Mouse (Mus musculus) heart, embryonic 13.5 days (tissue): ENCODE data around the gene Zfp955a. TPM values are rescaled to one million over a fixed set of nuclear protein-coding genes. Genes with fewer than 3 reads are reported as not detected.
A peak's percentile ranks its signal among the peaks of the same experiment; 100 is the strongest.
"Not testable (repeated sequence)": the region's sequence is repeated elsewhere in the genome, so short reads cannot be mapped to it uniquely, and the experiment has no call there.

ENCODE experiments used
- ATAC-seq: fragments of 200-750 bp; cut with Nextera tagmentation; 2 replicates; pipeline ENCODE4 v1.8.0; 2017; ENCODE audit warnings: moderate TSS enrichment; ENCODE audit not compliant: insufficient number of reproducible peaks, low FRiP score, low TSS enrichment; ENCODE audit errors: extremely low read depth
- H3K27ac ChIP-seq: fragments of 300-500 bp; sonication (generic); replicated peaks from 2 replicates; pipeline ENCODE4 v1.5.1; 2015; ENCODE audit warnings: moderate library complexity, mild to moderate bottlenecking, inconsistent platforms
- H3K27me3 ChIP-seq: fragments of 300-500 bp; sonication (generic); replicated peaks from 2 replicates; pipeline ENCODE4 v1.6.1; 2015; ENCODE audit warnings: mild to moderate bottlenecking, inconsistent platforms
- H3K36me3 ChIP-seq: fragments of 300-500 bp; sonication (generic); 2 replicates; pipeline ENCODE4 v1.6.1; 2015; ENCODE audit warnings: mild to moderate bottlenecking, inconsistent platforms
- H3K4me1 ChIP-seq: fragments of 300-500 bp; sonication (generic); 2 replicates; pipeline ENCODE4 v1.6.1; 2015; ENCODE audit warnings: inconsistent platforms
- H3K4me2 ChIP-seq: fragments of 300-500 bp; sonication (generic); 2 replicates; pipeline ENCODE4 v1.6.1; 2015; ENCODE audit warnings: inconsistent platforms, mild to moderate bottlenecking, moderate library complexity
- H3K4me3 ChIP-seq: fragments of 300-500 bp; sonication (generic); 2 replicates; pipeline ENCODE4 v1.5.1; 2015; ENCODE audit warnings: moderate library complexity, mild to moderate bottlenecking, inconsistent platforms
- H3K9ac ChIP-seq: fragments of 300-500 bp; sonication (generic); 2 replicates; pipeline ENCODE4 v1.6.1; 2015; ENCODE audit warnings: inconsistent platforms, mild to moderate bottlenecking, moderate library complexity
- H3K9me3 ChIP-seq: fragments of 300-500 bp; sonication (generic); 2 replicates; pipeline ENCODE4 v1.6.1; 2016; ENCODE audit warnings: inconsistent platforms
- WGBS: fragments of 180-500 bp; shearing (Covaris S2); methylation state at CpG from one replicate; pipeline ENCODE4 v1.1.7; 2015; ENCODE audit warnings: mixed read lengths; 5-methylcytosine and 5-hydroxymethylcytosine counted together
- polyA plus RNA-seq: library from polyadenylated mRNA; unstranded; fragments of >200 nt; fragmentation: Nextera tagmentation; extraction: Ambion mirVana; gene quantifications from 2 replicates; pipeline ENCODE4 v1.2.1, GENCODE M21; 2015

Zfp955a gene
- polyA plus RNA-seq: 11.8 and 12.2 TPM in 2 replicates

DNA sequence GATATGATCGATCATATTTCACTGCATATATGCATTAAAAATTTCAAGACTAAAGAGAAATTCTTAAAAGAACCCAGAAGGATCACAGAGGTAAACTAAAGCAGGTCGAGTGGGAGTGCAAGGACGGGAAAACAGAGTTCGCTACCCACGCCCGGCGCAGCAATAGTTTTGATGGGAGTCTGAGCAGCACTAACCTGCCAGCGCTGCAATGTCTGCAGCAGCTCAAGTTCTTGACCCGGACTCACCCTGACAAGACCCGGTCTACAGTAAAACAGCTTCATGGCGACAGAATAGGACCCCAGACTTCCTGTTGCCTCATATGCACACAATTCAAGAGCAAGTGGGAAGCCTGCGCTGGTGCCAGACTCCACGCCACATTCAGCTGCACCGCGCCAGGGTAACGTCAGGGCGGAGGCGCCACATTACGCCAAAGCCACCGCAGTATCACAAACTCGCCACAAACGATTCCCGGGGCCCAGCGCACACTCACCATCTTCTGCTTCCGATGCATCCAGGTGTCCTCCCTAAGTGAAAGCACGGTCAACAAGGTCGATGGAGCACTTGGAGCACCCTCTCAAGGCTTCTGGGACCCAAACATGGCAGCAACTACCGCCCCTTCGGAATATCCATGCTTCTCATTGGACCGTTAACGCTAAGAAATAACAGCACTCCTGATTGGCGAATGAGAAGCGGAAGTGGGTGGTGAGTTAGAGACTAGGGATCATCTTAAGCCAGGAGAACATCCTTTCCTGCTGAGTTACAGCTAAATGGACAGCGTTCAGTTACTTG lies at the start of gene Zfp955a:
Zfp955a (minus strand) TSS at position 616 of the 789 bp plus-strand sequence.
- Histone ChIP-seq H3K4me2 (peak within 1 kb of the TSS; percentile 49), H3K4me3 (peak within 1 kb of the TSS; percentile 27)
- not testable (repeated sequence) for H3K27me3 ChIP-seq, H3K36me3 ChIP-seq, H3K9ac ChIP-seq, H3K9me3 ChIP-seq, H3K27ac ChIP-seq, H3K4me1 ChIP-seq
- ATAC-seq: peak; percentile 77; the same call in 1 of the 2 replicates
- 44% methylated on average over 1 of the region's 34 CpGs for WGBS

DNA sequence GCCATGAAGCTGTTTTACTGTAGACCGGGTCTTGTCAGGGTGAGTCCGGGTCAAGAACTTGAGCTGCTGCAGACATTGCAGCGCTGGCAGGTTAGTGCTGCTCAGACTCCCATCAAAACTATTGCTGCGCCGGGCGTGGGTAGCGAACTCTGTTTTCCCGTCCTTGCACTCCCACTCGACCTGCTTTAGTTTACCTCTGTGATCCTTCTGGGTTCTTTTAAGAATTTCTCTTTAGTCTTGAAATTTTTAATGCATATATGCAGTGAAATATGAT lies 34.9 kb upstream of the Zfp955a start:
- peak overlapping the region; percentile 52; the same call in 1 of the 2 replicates for H3K4me2 ChIP-seq
- H3K9me3 ChIP-seq, H3K36me3 ChIP-seq, ATAC-seq, H3K9ac ChIP-seq, H3K27ac ChIP-seq, H3K27me3 ChIP-seq, H3K4me1 ChIP-seq: not testable (repeated sequence)
- no CpG with 5 or more reads among the region's 9 CpGs for WGBS
- peak overlapping the region; percentile 26 for H3K4me3 ChIP-seq

DNA sequence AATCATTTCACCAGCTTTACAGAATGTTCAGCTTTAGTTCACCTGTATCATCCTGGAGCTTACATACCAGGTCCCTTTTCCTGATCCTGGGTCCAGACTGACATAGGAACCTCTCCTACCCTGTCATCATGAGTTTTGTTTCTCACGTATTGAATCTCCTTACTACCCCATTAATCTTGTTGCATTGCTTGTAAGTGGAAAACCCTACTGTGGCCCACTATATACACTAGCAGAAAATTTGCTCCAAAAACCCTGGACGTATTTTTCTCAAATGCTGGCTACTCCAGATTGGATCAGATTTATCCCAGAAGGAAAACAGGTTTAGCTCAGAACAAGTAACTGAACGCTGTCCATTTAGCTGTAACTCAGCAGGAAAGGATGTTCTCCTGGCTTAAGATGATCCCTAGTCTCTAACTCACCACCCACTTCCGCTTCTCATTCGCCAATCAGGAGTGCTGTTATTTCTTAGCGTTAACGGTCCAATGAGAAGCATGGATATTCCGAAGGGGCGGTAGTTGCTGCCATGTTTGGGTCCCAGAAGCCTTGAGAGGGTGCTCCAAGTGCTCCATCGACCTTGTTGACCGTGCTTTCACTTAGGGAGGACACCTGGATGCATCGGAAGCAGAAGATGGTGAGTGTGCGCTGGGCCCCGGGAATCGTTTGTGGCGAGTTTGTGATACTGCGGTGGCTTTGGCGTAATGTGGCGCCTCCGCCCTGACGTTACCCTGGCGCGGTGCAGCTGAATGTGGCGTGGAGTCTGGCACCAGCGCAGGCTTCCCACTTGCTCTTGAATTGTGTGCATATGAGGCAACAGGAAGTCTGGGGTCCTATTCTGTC lies 34.3 kb upstream of the Zfp955a start, which contains the start of gene Zfp955b:
Zfp955b (plus strand) TSS at position 506 of the 837 bp plus-strand sequence.
- not testable (repeated sequence) for H3K27me3 ChIP-seq, H3K9ac ChIP-seq, H3K27ac ChIP-seq, H3K9me3 ChIP-seq, H3K4me1 ChIP-seq, H3K36me3 ChIP-seq
- peak within 1 kb of the TSS; percentile 52 for H3K4me2 ChIP-seq
- peak; percentile 86 for ATAC-seq
- no CpG with 5 or more reads among the region's 25 CpGs for WGBS
- H3K4me3 ChIP-seq: peak within 1 kb of the TSS; percentile 26

GRCm38 (mm10) chr17:33268907-33269306 lies 14.0 kb upstream of the Zfp955a start:
- Histone ChIP-seq H3K27me3 (peaks cover 15% of the 10 kb centered on the region), H3K4me3 (no peak overlapping the region), H3K4me1 (no peaks in the 10 kb centered on the region), H3K9ac (no peak overlapping the region), H3K36me3 (no peaks in the 10 kb centered on the region), H3K27ac (no peak overlapping the region), H3K9me3 (no peaks in the 10 kb centered on the region), H3K4me2 (no peak overlapping the region)
- 77% methylated on average over 9 of the region's 9 CpGs for WGBS
- ATAC-seq: no peak

GRCm38 (mm10) chr17:33264376-33264775 lies 9.4 kb upstream of the Zfp955a start, which contains the start of gene Olfr63:
TSS of gene Olfr63 (plus strand) at chr17:33264676.
- H3K4me2 ChIP-seq: no peak within 1 kb of the TSS
- H3K27ac ChIP-seq: no peak within 1 kb of the TSS
- H3K9ac ChIP-seq: no peak within 1 kb of the TSS
- no peaks in the 10 kb centered on the region for H3K4me1 ChIP-seq
- H3K4me3 ChIP-seq: no peak within 1 kb of the TSS
- no peak for ATAC-seq
- WGBS: 76% methylated on average over 1 of the region's 1 CpGs
- no peaks in the 10 kb centered on the region for H3K9me3 ChIP-seq
- peaks cover 15% of the 10 kb centered on the region for H3K27me3 ChIP-seq
- H3K36me3 ChIP-seq: no peaks in the 10 kb centered on the region

DNA sequence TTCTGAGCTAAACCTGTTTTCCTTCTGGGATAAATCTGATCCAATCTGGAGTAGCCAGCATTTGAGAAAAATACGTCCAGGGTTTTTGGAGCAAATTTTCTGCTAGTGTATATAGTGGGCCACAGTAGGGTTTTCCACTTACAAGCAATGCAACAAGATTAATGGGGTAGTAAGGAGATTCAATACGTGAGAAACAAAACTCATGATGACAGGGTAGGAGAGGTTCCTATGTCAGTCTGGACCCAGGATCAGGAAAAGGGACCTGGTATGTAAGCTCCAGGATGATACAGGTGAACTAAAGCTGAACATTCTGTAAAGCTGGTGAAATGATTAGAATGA lies 343 bp upstream of the Zfp955a start:
- no CpG with 5 or more reads among the region's 2 CpGs for WGBS
- not testable (repeated sequence) for H3K27ac ChIP-seq, H3K4me2 ChIP-seq, H3K9ac ChIP-seq, H3K4me1 ChIP-seq, H3K9me3 ChIP-seq, H3K27me3 ChIP-seq, ATAC-seq, H3K4me3 ChIP-seq, H3K36me3 ChIP-seq

DNA sequence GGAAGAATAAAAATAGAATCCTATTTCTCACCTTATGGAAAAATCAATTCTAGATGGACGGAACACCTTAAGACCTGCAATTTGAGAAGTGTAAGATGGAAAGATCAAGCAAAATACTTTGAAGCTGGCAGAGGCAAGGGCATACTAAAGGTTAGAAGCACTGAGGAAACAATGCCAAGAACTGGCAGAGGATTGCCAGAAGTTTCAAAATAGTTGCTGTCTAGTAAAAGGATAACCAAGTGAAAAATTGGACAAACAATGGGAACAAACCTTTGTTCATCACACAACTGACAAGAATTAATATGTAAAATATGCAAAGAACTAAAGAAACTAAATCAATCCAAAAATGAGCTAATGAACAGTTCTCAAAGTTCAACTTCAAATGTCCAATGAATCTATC lies 18.3 kb downstream of the Zfp955a start:
- peaks cover 14% of the 10 kb centered on the region for H3K9me3 ChIP-seq
- 90% methylated on average over 1 of the region's 1 CpGs for WGBS
- ATAC-seq: not testable (repeated sequence)

DNA sequence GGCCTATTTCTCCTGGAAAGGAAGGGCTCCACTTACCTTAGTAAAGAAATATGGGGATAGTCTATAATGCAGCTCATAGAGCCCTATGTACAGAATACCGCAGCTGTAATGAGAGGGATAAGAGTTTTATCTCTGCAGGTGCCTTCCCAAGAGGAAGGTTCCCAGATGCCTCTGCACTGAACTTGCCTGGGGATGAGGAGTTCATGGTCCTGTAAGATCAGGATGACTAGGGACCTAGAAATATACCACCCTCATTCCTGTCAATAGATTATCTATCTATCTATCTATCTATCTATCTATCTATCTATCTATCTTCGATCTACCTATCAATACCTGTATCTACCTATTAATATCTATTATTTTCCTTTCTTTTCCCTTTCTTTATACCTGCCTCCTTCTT lies 33.4 kb downstream of the Zfp955a start, which contains the start of gene Olfr1564:
Olfr1564 (minus strand) TSS at position 101 of the 400 bp plus-strand sequence.
- Histone ChIP-seq H3K36me3 (no peaks in the 10 kb centered on the region), H3K27ac (no peak within 1 kb of the TSS), H3K4me3 (no peak within 1 kb of the TSS), H3K27me3 (no peaks in the 10 kb centered on the region), H3K9me3 (peaks cover 14% of the 10 kb centered on the region; the same call in 1 of the 2 replicates), H3K4me1 (no peaks in the 10 kb centered on the region), H3K4me2 (no peak within 1 kb of the TSS), H3K9ac (no peak within 1 kb of the TSS)
- no peak for ATAC-seq
- WGBS: 66% methylated on average over 2 of the region's 2 CpGs

More for the DNA sequence above, 18.3 kb downstream of the Zfp955a start:
- H3K27me3 ChIP-seq, H3K9ac ChIP-seq, H3K4me2 ChIP-seq, H3K4me3 ChIP-seq, H3K27ac ChIP-seq, H3K4me1 ChIP-seq: not testable (repeated sequence)
- H3K36me3 ChIP-seq: peaks cover 30% of the 10 kb centered on the region

DNA sequence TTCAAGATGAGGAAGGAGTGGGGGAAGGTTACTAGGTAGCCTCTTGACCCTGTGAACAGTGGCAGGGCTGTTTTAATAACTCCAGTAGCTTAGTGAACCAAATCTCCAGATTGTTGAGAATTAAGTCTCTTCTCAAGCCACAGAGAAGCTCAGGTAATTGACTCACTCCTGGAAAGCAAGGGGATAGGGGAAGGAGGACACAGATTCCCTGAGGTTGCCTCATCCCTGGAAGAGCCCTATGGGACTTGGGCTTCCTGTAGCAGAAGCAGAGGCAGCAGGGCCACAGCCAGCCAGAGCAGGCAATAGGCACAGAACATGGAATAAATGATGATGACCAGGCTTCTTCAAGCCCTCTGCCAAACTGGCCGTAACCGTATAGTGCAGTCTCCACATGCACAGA lies 63.9 kb downstream of the Zfp955a start, which contains the start of gene Olfr239:
Olfr239 (plus strand) TSS at position 301 of the 400 bp plus-strand sequence.
- not testable (repeated sequence) for H3K4me2 ChIP-seq, ATAC-seq, H3K4me1 ChIP-seq, H3K36me3 ChIP-seq, H3K9ac ChIP-seq, H3K9me3 ChIP-seq, H3K4me3 ChIP-seq, H3K27me3 ChIP-seq, H3K27ac ChIP-seq
- WGBS: no CpG with 5 or more reads among the region's 2 CpGs
